Mouse (Mus musculus): ENCODE measurements around the gene Capn15. TPM values are rescaled to one million over a fixed set of nuclear protein-coding genes. Genes with fewer than 3 reads are reported as not detected.

The Capn15 gene
- polyA plus RNA-seq, 1 experiment from 2014 or later, result 33.9 TPM

- Histone ChIP-seq H3K36me3 (peaks cover 8% of the 10 kb centered on the region), H3K27me3 (peaks cover 54% of the 10 kb centered on the region), H3K4me3 (replicated peaks) (no peak overlapping the region), H3K9ac (replicated peaks) (no peak overlapping the region), H3K4me1 (replicated peaks) (peaks cover 17% of the 10 kb centered on the region), H3K27ac (no peak overlapping the region), H3K4me2 (no peak overlapping the region), H3K9me3 (no peaks in the 10 kb centered on the region)
- ATAC-seq (ENCODE audit: insufficient number of reproducible peaks, insufficient read depth, low FRiP score, low TSS enrichment, low read depth), result no peak
- WGBS, result 76% methylated on average over 5 of the region's 5 CpGs
Measured at GRCm38 (mm10) chr17:25953161-25953560, 32.4 kb downstream of the Capn15 start.

DNA sequence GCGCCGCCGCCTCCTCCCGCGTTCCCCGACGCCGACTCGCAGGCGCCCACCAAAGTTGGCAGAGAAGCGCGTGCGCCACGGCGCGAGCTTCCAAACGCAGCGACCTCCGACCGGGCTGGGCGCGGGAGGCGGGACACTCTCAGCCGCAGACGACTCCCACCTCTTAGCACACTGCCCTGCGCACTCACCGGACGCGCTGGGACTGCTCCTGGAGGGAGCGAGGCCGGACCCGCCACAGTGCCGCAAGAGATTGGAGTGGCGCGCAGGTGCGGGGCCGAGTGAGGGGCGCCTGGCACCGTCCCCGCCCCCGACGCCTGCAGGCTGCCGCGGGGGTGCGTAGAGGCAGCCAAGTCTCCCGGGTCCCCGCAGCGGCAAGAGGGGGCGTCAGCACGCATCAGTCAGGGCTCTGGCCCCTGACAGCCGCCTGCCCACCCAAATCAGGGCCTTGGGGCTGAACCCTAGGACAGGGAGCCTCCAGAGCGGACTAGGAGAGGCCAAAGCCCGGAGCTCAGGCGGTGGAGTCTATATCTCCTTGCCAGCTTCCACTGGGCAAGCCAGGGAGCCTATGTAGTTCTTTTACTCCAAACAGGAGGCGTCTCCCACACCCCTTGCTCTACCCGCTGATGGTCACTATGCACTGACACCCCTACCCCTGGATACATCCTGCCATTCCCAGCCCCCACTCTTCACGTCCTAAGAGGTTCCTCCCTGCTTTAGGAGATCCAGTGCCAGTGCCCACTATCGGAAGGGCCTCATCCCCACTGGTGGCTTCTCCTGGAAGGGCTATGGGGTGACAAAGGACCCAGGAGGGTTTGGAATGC is 33.6 kb downstream of the Capn15 start, which contains the start of gene A930017K11Rik:
TSS of gene A930017K11Rik (minus strand) at position 763 of the 821 bp plus-strand sequence.
- H3K27ac ChIP-seq, result no peak within 1 kb of the TSS
- peak within 1 kb of the TSS; percentile 46; the same call in 1 of the 2 replicates for H3K9ac ChIP-seq (replicated peaks)
- H3K4me2 ChIP-seq, result peak within 1 kb of the TSS; percentile 73
- no peaks in the 10 kb centered on the region for H3K36me3 ChIP-seq
- H3K9me3 ChIP-seq, result no peaks in the 10 kb centered on the region
- no peak for ATAC-seq (ENCODE audit: insufficient number of reproducible peaks, insufficient read depth, low FRiP score, low TSS enrichment, low read depth)
- 1% methylated on average over 58 of the region's 58 CpGs for WGBS
- peak within 1 kb of the TSS; percentile 43 for H3K4me3 ChIP-seq (replicated peaks)
- peaks cover 17% of the 10 kb centered on the region for H3K4me1 ChIP-seq (replicated peaks)
- H3K27me3 ChIP-seq, result peaks cover 54% of the 10 kb centered on the region

GRCm38 (mm10) chr17:25951225-25951802 is 34.3 kb downstream of the Capn15 start:
- Histone ChIP-seq H3K9ac (replicated peaks) (peak overlapping the region; percentile 46; the same call in 1 of the 2 replicates), H3K9me3 (no peaks in the 10 kb centered on the region), H3K27me3 (peaks cover 54% of the 10 kb centered on the region), H3K4me3 (replicated peaks) (peak overlapping the region; percentile 43), H3K4me1 (replicated peaks) (peaks cover 17% of the 10 kb centered on the region), H3K4me2 (peak overlapping the region; percentile 73), H3K27ac (no peak overlapping the region), H3K36me3 (no peaks in the 10 kb centered on the region)
- ATAC-seq (ENCODE audit: insufficient number of reproducible peaks, insufficient read depth, low FRiP score, low TSS enrichment, low read depth), result no peak
- WGBS, result under 1% methylated on average over 33 of the region's 33 CpGs

DNA sequence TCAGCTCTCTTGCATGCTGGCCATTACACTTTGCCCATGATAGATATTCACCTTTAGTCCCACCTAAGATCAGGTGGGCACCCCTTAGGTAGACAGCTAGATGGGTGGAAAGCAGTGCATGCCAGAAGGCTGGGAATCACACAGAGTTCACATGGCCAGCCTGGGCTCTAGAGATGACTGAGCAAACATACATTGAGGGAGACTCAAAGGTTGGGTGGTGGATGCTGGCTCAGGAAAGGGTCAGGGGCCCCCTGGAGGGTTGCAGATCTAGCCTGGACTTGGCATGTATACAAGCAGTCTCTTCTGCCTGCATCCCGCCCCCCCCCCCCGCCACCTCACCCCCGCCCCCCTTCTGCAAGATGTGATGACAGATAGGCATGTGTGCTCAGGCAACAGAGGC is 34.9 kb downstream of the Capn15 start:
- no peak for ATAC-seq (ENCODE audit: insufficient number of reproducible peaks, insufficient read depth, low FRiP score, low TSS enrichment, low read depth)
- WGBS, result 0% methylated on average over 1 of the region's 3 CpGs
- H3K9ac ChIP-seq (replicated peaks), result no peak overlapping the region
- 0 out of 2 replicates have a peak overlapping the region, but pooled peaks have one; percentile 73 for H3K4me2 ChIP-seq
- H3K4me3 ChIP-seq (replicated peaks), result peak overlapping the region; percentile 43; the same call in 1 of the 2 replicates
- no peaks in the 10 kb centered on the region for H3K36me3 ChIP-seq
- H3K27me3 ChIP-seq, result peaks cover 54% of the 10 kb centered on the region
- peaks cover 17% of the 10 kb centered on the region for H3K4me1 ChIP-seq (replicated peaks)
- no peak overlapping the region for H3K27ac ChIP-seq
- H3K9me3 ChIP-seq, result no peaks in the 10 kb centered on the region

DNA sequence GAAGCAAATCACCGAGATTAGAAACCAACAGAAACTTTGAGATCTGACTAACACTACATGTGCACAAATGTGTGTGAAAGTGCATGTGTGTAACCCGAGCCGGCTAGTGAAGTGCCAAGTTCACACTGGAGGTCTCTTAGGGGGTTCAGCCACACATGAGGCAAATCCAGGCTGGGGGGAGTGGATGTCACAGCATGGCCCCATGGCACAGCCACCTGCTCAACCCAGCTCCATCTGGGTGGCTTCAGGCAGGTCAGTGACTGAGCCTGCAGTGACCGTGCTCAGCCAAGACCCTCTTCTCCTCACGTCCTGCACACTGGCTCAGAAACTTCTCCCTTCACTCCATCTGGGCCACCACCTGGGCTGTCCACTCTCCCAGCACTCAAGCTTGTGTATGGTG is 35.6 kb downstream of the Capn15 start:
- Histone ChIP-seq H3K27ac (no peak overlapping the region), H3K4me2 (no peak overlapping the region), H3K9ac (replicated peaks) (no peak overlapping the region), H3K9me3 (no peaks in the 10 kb centered on the region), H3K36me3 (no peaks in the 10 kb centered on the region), H3K27me3 (peaks cover 54% of the 10 kb centered on the region), H3K4me3 (replicated peaks) (no peak overlapping the region), H3K4me1 (replicated peaks) (peaks cover 17% of the 10 kb centered on the region)
- ATAC-seq (ENCODE audit: insufficient number of reproducible peaks, insufficient read depth, low FRiP score, low TSS enrichment, low read depth), result no peak
- WGBS, result 61% methylated on average over 5 of the region's 5 CpGs

GRCm38 (mm10) chr17:25948051-25948450 is 37.5 kb downstream of the Capn15 start:
- no peak overlapping the region for H3K4me2 ChIP-seq
- no peak overlapping the region for H3K4me3 ChIP-seq (replicated peaks)
- H3K9me3 ChIP-seq, result no peaks in the 10 kb centered on the region
- H3K27me3 ChIP-seq, result peaks cover 42% of the 10 kb centered on the region
- no peak for ATAC-seq (ENCODE audit: insufficient number of reproducible peaks, insufficient read depth, low FRiP score, low TSS enrichment, low read depth)
- H3K36me3 ChIP-seq, result no peaks in the 10 kb centered on the region
- peaks cover 17% of the 10 kb centered on the region for H3K4me1 ChIP-seq (replicated peaks)
- H3K27ac ChIP-seq, result no peak overlapping the region
- H3K9ac ChIP-seq (replicated peaks), result no peak overlapping the region
- WGBS, result 81% methylated on average over 8 of the region's 8 CpGs

GRCm38 (mm10) chr17:25947576-25947975 is 38.0 kb downstream of the Capn15 start:
- WGBS, result 80% methylated on average over 4 of the region's 4 CpGs
- Histone ChIP-seq H3K36me3 (no peaks in the 10 kb centered on the region), H3K4me2 (no peak overlapping the region), H3K9ac (replicated peaks) (no peak overlapping the region), H3K27ac (no peak overlapping the region), H3K9me3 (no peaks in the 10 kb centered on the region), H3K4me3 (replicated peaks) (no peak overlapping the region), H3K27me3 (peaks cover 37% of the 10 kb centered on the region), H3K4me1 (replicated peaks) (peaks cover 17% of the 10 kb centered on the region)
- no peak for ATAC-seq (ENCODE audit: insufficient number of reproducible peaks, insufficient read depth, low FRiP score, low TSS enrichment, low read depth)

GRCm38 (mm10) chr17:25946891-25947290 is 38.7 kb downstream of the Capn15 start:
- H3K9me3 ChIP-seq, result no peaks in the 10 kb centered on the region
- 85% methylated on average over 8 of the region's 8 CpGs for WGBS
- peaks cover 30% of the 10 kb centered on the region for H3K27me3 ChIP-seq
- H3K4me3 ChIP-seq (replicated peaks), result no peak overlapping the region
- no peak for ATAC-seq (ENCODE audit: insufficient number of reproducible peaks, insufficient read depth, low FRiP score, low TSS enrichment, low read depth)
- H3K36me3 ChIP-seq, result no peaks in the 10 kb centered on the region
- H3K4me2 ChIP-seq, result no peak overlapping the region
- no peak overlapping the region for H3K27ac ChIP-seq
- H3K9ac ChIP-seq (replicated peaks), result no peak overlapping the region
- H3K4me1 ChIP-seq (replicated peaks), result peaks cover 14% of the 10 kb centered on the region

DNA sequence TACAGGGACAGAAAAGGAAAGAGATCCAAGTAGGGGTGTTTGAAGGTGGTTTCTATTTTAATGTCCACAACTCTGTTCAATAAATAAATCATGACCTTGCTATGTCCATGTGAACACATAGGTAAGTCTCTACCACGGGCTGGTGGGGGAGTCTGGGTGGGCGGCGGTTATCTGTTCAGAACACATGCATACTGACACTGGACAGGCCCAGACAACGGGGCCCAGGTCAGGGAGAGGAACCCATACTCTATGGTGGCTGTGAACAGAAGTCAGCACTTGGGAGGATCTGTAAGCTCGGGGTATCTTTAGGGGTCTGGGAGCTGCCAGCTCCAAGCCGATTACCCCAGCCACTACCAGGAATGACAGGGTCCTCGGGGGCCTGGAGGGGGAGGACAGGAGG is 39.2 kb downstream of the Capn15 start:
- Histone ChIP-seq H3K9me3 (no peaks in the 10 kb centered on the region), H3K4me1 (replicated peaks) (peaks cover 8% of the 10 kb centered on the region), H3K27ac (no peak overlapping the region), H3K9ac (replicated peaks) (no peak overlapping the region), H3K4me2 (no peak overlapping the region), H3K4me3 (replicated peaks) (no peak overlapping the region), H3K27me3 (peaks cover 25% of the 10 kb centered on the region), H3K36me3 (no peaks in the 10 kb centered on the region)
- 78% methylated on average over 7 of the region's 7 CpGs for WGBS
- ATAC-seq (ENCODE audit: insufficient number of reproducible peaks, insufficient read depth, low FRiP score, low TSS enrichment, low read depth), result no peak

- WGBS, result 75% methylated on average over 9 of the region's 9 CpGs
- no peaks in the 10 kb centered on the region for H3K36me3 ChIP-seq
- ATAC-seq (ENCODE audit: insufficient number of reproducible peaks, insufficient read depth, low FRiP score, low TSS enrichment, low read depth), result no peak
- no peak overlapping the region for H3K27ac ChIP-seq
- H3K27me3 ChIP-seq, result peaks cover 18% of the 10 kb centered on the region
- H3K4me1 ChIP-seq (replicated peaks), result peaks cover 10% of the 10 kb centered on the region
- H3K4me2 ChIP-seq, result no peak overlapping the region; the same call in 1 of the 2 replicates
- no peak overlapping the region for H3K4me3 ChIP-seq (replicated peaks)
- H3K9ac ChIP-seq (replicated peaks), result no peak overlapping the region
- H3K9me3 ChIP-seq, result no peaks in the 10 kb centered on the region
Measured at GRCm38 (mm10) chr17:25945517-25946155, 40.0 kb downstream of the Capn15 start.

Measured in limb, embryonic 12.5 days (tissue).